Mouse (Mus musculus) gastrocnemius, postnatal 25 days (tissue): ENCODE measurements around the gene Carhsp1. TPM values are rescaled to one million over a fixed set of nuclear protein-coding genes. Genes with fewer than 3 reads are reported as not detected.
A peak's percentile ranks its signal among the peaks of the same experiment; 100 is the strongest.

Experiments
- DNase-seq: peaks from one replicate; pipeline ENCODE4 v3.0.0; 2022
- total RNA-seq, 2 experiments: library from RNA; stranded (reverse); gene quantifications; 1 replicate in 1 of 2; 2 replicates in 1 of 2; pipeline ENCODE4 v1.2.3; 2021

Gene Carhsp1
- total RNA-seq, 2 experiments from 2014 or later = 8.6 to 10.5 TPM

- DNase-seq = no peak
Observed at GRCm38 (mm10) chr16:8675559-8675958, 3.6 kb upstream of the Carhsp1 start.

- no peak for DNase-seq
Observed at GRCm38 (mm10) chr16:8674165-8674564, 2.2 kb upstream of the Carhsp1 start.

- DNase-seq = no peak
Observed at GRCm38 (mm10) chr16:8673343-8673742, 1.4 kb upstream of the Carhsp1 start.

DNA sequence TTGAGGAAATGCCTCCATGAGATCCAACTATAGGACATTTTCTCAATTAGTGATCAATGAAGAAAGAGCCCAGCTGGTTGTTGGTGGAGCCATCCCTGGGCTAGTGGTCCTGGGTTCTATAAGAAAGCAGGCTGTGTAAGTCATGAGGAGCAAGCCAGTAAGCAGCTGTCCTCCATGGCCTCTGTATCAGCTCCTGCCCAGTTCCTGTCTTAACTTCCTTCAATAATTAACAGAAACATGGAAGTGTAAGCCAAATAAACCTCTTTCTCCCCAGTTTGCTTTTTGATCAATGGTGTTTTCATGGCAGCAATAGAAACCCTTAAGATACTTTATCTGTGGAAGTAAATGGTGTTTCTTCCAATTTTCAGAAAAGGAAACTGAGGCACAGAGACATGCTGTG, 856 bp upstream of the Carhsp1 start:
- no peak for DNase-seq

GRCm38 (mm10) chr16:8672350-8672687, 364 bp upstream of the Carhsp1 start:
- DNase-seq = no peak

GRCm38 (mm10) chr16:8670041-8671035, 1.6 kb downstream of the Carhsp1 start:
- DNase-seq = no peak

DNA sequence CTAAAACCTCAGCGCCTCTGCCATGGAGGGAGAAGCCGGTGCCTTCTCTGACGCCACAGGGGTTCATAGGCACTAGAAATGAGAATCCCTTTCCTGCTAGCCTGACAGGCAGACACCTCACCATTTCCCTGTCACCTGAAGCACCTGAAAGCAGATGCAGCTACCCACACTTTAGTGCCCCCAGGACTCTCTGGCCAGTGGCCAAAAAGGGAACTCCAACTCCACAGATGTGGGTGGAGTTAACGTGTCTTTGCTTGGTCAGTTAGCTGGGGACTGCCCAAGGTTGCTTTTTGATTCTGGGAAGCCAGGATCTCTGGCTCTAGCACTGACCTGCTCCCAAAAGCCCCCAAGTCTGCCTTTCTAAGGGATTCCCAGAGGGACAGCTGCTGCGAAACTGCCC, 2.5 kb downstream of the Carhsp1 start:
- no peak for DNase-seq

GRCm38 (mm10) chr16:8668386-8668785, 3.6 kb downstream of the Carhsp1 start:
- no peak for DNase-seq

- DNase-seq = no peak
Observed at GRCm38 (mm10) chr16:8667814-8668213, 4.1 kb downstream of the Carhsp1 start.

- DNase-seq = no peak
Observed at GRCm38 (mm10) chr16:8667261-8667660, 4.7 kb downstream of the Carhsp1 start.

GRCm38 (mm10) chr16:8666452-8666851, 5.5 kb downstream of the Carhsp1 start:
- peak; percentile 61 for DNase-seq

DNA sequence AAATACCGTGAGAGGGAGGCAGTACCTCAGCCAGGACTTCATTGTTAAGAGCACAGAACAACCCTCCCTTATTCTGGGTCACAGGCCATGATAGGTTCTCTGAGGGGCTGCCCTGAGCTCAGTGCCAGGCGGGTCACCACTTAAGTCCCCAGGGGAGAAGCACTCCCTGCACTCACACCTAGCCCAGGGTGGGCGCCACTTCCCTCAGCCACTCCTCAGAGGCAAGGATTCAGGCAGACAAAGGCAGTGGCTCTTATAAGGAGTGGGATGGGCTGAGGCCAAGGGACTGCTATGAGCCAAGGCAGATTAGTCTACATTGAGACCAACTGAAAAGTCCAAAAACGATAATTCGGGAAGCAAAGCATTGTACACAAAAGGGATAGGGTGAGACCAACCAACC, 6.6 kb downstream of the Carhsp1 start:
- DNase-seq = no peak

- DNase-seq = no peak
Observed at GRCm38 (mm10) chr16:8663606-8664539, 8.1 kb downstream of the Carhsp1 start.

- no peak for DNase-seq
Observed at GRCm38 (mm10) chr16:8663022-8663421, 8.9 kb downstream of the Carhsp1 start.

- DNase-seq = no peak
Observed at GRCm38 (mm10) chr16:8658764-8659163, 13.2 kb downstream of the Carhsp1 start.

- no peak for DNase-seq
Observed at GRCm38 (mm10) chr16:8658349-8658748, 13.6 kb downstream of the Carhsp1 start.

GRCm38 (mm10) chr16:8656256-8656655, 15.7 kb downstream of the Carhsp1 start:
- no peak for DNase-seq

GRCm38 (mm10) chr16:8655599-8655998, 16.4 kb downstream of the Carhsp1 start:
- DNase-seq = no peak

- no peak for DNase-seq
Observed at GRCm38 (mm10) chr16:8655108-8655507, 16.8 kb downstream of the Carhsp1 start.

DNA sequence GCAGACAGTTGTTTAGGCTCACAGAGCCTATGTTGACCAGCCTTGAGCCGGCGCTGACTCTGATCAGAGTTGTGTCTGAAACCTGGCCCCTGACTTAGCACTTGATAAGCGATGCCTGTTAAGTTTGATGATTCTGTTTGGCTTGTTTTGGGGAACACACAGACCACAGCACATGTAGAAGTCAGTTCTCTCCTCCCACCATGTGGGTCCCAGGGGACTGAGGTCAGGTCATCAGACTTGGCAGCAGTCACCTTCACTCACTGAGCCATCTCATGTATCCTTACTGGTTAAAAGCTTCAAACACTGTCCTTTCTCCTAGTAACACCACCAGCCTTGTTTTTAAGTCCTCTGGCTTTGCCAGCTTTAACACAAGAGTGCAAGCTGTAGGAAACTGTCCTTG, 21.9 kb downstream of the Carhsp1 start:
- no peak for DNase-seq

GRCm38 (mm10) chr16:8645546-8645945, 26.4 kb downstream of the Carhsp1 start:
- DNase-seq = no peak

DNA sequence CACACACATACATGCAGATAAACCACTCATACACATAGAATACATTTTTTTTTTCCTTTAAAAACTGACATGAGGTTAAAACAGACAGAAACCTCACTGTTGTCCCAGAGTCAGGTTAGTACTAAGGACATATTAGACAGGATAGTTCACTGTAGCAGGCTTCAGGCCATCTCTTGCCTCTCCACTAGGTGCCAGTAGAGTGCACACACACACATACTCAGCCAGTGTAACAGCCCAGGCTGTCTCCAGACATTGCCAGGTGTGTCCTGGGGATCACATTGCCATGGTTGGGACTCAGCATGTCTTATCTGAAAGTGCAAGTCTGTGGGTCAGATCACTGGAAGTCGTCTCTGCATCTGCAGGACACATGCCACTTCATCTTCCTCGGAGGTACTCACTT, 28.1 kb downstream of the Carhsp1 start:
- DNase-seq = no peak
